Mouse (Mus musculus): ENCODE data around the gene Olfr1065. TPM values are rescaled to one million over a fixed set of nuclear protein-coding genes. Genes with fewer than 3 reads are reported as not detected.
"Not testable (repeated sequence)": the region's sequence is repeated elsewhere in the genome, so short reads cannot be mapped to it uniquely, and the experiment has no call there.

The Olfr1065 gene
- not detected in 2 replicates for polyA plus RNA-seq (2012; rRNA removed)

DNA sequence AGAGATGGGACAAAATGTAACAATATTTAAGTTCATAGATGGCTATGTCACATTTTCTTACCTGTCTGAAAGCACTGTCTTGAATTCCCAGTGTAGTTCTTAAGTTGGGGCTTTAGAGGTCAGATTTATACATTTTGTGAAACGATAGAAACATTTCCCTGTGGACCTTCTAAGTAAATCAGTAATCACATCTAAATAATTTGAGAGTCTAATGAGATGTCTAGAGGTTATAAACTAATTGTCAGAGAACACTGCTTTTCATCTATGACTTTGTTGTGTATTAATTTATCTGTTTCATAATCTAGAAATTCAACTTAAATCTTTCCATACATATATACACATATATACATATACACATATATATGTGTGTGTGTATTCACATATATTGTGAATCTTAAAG lies at the start of gene Olfr1065:
Olfr1065 (minus strand) TSS at position 101 of the 400 bp plus-strand sequence.
- 86% methylated on average over 1 of the region's 1 CpGs for WGBS
- not testable (repeated sequence) for H3K27ac ChIP-seq (ENCODE audit: insufficient read depth, low read length); H3K4me1 ChIP-seq (ENCODE audit: control insufficient read depth, insufficient read depth, low read length); DNase-seq; H3K4me3 ChIP-seq (replicated peaks; ENCODE audit: insufficient read depth, low read depth, low read length); H3K27me3 ChIP-seq (ENCODE audit: control insufficient read depth, insufficient read depth, low read length)

DNA sequence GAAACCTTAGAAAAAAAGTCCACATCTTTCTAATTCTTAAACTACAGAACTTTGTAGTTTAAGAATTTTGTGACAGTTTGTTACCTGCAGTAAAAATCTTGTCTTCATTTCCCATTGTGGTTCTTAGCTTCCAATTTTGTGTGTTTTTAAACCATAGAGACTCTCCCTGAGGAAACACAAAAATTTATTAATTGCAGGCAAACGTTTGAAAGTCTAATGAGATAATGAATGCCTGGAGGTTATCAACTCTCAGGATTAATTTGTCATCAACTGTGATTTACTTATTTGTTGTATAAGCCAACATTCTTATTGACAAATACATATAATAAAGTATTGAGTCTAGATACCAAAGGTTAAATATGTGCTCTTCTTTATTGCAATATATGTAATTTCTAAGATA lies 36.9 kb upstream of the Olfr1065 start, which contains the start of gene Olfr228:
Olfr228 (minus strand) TSS at position 101 of the 400 bp plus-strand sequence.
- WGBS: 43% methylated on average over 1 of the region's 1 CpGs
- no peaks in the 10 kb centered on the region for H3K27me3 ChIP-seq (ENCODE audit: control insufficient read depth, insufficient read depth, low read length)
- no peak for DNase-seq
- H3K4me1 ChIP-seq (ENCODE audit: control insufficient read depth, insufficient read depth, low read length): no peaks in the 10 kb centered on the region
- H3K4me3 ChIP-seq (replicated peaks; ENCODE audit: insufficient read depth, low read depth, low read length): no peak within 1 kb of the TSS
- TF ChIP-seq CTCF (IDR thresholded peaks at IDR 0.05; ENCODE audit: borderline replicate concordance, insufficient read depth, low read depth, low read length) (no peak), POLR2A (IDR thresholded peaks at IDR 0.05; ENCODE audit: borderline replicate concordance, insufficient read depth, low read length) (no peak)
- H3K27ac ChIP-seq (ENCODE audit: insufficient read depth, low read length): no peak within 1 kb of the TSS

DNA sequence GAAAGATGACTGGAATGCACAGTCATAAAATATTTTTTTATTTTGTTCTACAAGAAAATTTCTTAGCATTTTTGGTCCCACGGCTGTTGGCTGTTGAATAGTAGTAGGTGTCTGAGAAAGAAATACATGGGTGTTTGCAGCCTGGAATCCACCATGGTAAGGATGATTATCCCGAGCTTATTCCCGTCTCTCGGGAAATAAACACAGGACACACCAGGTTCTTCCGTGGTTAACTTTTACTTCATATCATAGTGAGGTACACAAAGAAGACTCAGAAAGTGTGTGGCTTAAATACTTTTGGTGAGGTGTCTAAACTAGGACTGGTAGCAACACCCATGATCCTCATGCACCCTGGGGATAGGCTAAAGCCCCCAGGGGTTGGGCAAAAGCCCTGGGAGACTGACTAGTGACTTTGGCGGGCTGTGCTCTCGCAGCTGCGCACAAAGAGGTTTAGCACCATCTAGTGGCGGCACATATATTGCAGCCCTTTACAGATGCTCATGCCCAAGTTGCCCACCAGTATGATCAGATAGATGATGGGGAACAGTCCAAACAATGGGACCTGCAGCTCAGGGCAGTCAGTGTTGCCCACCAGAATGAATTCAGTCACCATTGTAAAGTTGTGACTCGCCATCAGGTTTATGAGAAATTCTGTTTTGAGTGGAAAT lies 14.2 kb upstream of the Olfr1065 start:
- 28% methylated on average over 10 of the region's 10 CpGs for whole genome bisulfite sequencing
- no peaks in the 10 kb centered on the region for H3K27me3 ChIP-seq (ENCODE audit: control insufficient read depth, insufficient read depth, low read length)

GRCm38 (mm10) chr2:86460434-86460833 lies 10.0 kb upstream of the Olfr1065 start:
- no peaks in the 10 kb centered on the region for H3K4me1 ChIP-seq (ENCODE audit: control insufficient read depth, insufficient read depth, low read length)
- 80% methylated on average over 1 of the region's 1 CpGs for WGBS

More for the DNA sequence above, 14.2 kb upstream of the Olfr1065 start:
- peak; percentile 8 to 38 for DNase-seq
- H3K4me1 ChIP-seq (ENCODE audit: control insufficient read depth, insufficient read depth, low read length): no peaks in the 10 kb centered on the region
- H3K4me3 ChIP-seq (replicated peaks; ENCODE audit: insufficient read depth, low read depth, low read length): no peak overlapping the region
- H3K27ac ChIP-seq (ENCODE audit: insufficient read depth, low read length): no peak overlapping the region
- TF ChIP-seq POLR2A (IDR thresholded peaks at IDR 0.05; ENCODE audit: borderline replicate concordance, insufficient read depth, low read length): no peak
- TF ChIP-seq CTCF (IDR thresholded peaks at IDR 0.05; ENCODE audit: borderline replicate concordance, insufficient read depth, low read depth, low read length): peak; percentile 53; the same call in 1 of the 2 replicates

GRCm38 (mm10) chr2:86456169-86456568 lies 5.8 kb upstream of the Olfr1065 start, which contains the start of gene Olfr1066:
Gene Olfr1066 (minus strand): TSS chr2:86456269.
- Histone ChIP-seq H3K27me3 (ENCODE audit: control insufficient read depth, insufficient read depth, low read length) (no peaks in the 10 kb centered on the region), H3K4me1 (ENCODE audit: control insufficient read depth, insufficient read depth, low read length) (no peaks in the 10 kb centered on the region), H3K4me3 (replicated peaks; ENCODE audit: insufficient read depth, low read depth, low read length) (no peak within 1 kb of the TSS), H3K27ac (ENCODE audit: insufficient read depth, low read length) (no peak within 1 kb of the TSS)
- WGBS: 98% methylated on average over 1 of the region's 1 CpGs
- no peak for DNase-seq
- no peak for TF ChIP-seq CTCF (IDR thresholded peaks at IDR 0.05; ENCODE audit: borderline replicate concordance, insufficient read depth, low read depth, low read length)
- no peak for TF ChIP-seq POLR2A (IDR thresholded peaks at IDR 0.05; ENCODE audit: borderline replicate concordance, insufficient read depth, low read length)

More at GRCm38 (mm10) chr2:86460434-86460833, 10.0 kb upstream of the Olfr1065 start:
- no peaks in the 10 kb centered on the region for H3K27me3 ChIP-seq (ENCODE audit: control insufficient read depth, insufficient read depth, low read length)
- TF ChIP-seq CTCF (IDR thresholded peaks at IDR 0.05; ENCODE audit: borderline replicate concordance, insufficient read depth, low read depth, low read length) (no peak), POLR2A (IDR thresholded peaks at IDR 0.05; ENCODE audit: borderline replicate concordance, insufficient read depth, low read length) (no peak)
- H3K4me3 ChIP-seq (replicated peaks; ENCODE audit: insufficient read depth, low read depth, low read length): no peak overlapping the region
- no peak overlapping the region for H3K27ac ChIP-seq (ENCODE audit: insufficient read depth, low read length)
- no peak for DNase-seq

DNA sequence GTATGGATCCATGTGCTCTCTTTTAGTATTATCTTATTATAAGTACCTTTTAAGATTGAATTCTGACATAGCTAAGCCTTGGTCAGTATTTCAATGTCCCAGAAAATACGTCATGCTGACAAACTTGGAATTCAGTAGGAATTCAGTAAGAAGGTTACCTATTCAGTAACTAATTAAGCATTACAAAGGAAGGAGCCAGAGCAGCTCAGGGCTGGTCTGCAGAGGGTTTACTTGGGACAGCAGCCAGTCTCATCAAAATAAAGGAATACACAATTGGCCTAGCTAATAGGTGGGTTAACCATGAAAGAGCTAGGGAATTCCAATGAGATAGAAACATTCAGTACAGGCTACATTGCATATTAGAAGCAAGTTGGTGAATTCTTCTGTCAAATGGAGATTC lies 8.3 kb downstream of the Olfr1065 start:
- not testable (repeated sequence) for H3K27ac ChIP-seq (ENCODE audit: insufficient read depth, low read length); H3K27me3 ChIP-seq (ENCODE audit: control insufficient read depth, insufficient read depth, low read length); H3K4me1 ChIP-seq (ENCODE audit: control insufficient read depth, insufficient read depth, low read length); DNase-seq; H3K4me3 ChIP-seq (replicated peaks; ENCODE audit: insufficient read depth, low read depth, low read length)
- 45% methylated on average over 1 of the region's 1 CpGs for WGBS

DNA sequence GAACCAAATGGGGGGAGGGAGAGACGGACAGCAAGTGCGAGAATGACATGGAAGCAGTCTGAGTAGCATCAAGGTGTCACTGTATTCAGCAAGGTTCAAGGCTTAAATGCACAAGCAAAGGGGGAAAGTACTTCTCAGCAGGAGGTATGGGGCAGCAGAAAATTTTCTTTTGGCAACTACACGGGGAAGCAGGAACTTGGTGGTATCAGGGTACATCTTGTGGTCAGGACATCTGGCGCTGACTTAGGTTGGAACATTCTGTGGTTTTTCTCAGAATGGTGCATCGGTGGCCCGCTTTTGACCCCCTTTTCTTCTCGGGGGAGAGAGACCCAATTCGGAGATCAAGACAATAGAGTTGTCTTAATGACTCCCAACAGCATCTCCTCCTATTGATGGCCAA lies 21.9 kb downstream of the Olfr1065 start:
- H3K27ac ChIP-seq (ENCODE audit: insufficient read depth, low read length); H3K27me3 ChIP-seq (ENCODE audit: control insufficient read depth, insufficient read depth, low read length); DNase-seq; H3K4me3 ChIP-seq (replicated peaks; ENCODE audit: insufficient read depth, low read depth, low read length); H3K4me1 ChIP-seq (ENCODE audit: control insufficient read depth, insufficient read depth, low read length): not testable (repeated sequence)
- 89% methylated on average over 8 of the region's 8 CpGs for WGBS

DNA sequence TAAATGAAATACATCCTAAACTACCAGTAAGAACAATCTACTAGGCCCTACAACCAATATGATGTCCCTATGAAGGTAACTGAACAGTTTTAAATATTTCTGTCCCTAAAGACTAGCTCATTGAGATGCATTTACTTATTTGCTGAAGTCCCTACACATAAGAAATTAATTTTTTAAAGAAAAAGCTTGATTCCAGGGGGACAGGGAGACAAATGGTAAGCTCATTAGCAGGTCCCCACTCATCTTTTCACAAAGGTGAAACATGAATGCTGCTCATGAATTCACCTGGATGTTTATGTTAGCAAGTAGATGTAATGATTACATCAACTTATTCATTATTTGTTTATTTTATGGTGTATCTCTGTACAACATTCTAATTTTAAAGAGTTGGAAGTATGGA lies 23.7 kb downstream of the Olfr1065 start, which contains the start of gene Olfr1062:
Olfr1062 (minus strand) TSS at position 101 of the 400 bp plus-strand sequence.
- H3K27ac ChIP-seq (ENCODE audit: insufficient read depth, low read length); H3K4me3 ChIP-seq (replicated peaks; ENCODE audit: insufficient read depth, low read depth, low read length); H3K4me1 ChIP-seq (ENCODE audit: control insufficient read depth, insufficient read depth, low read length); H3K27me3 ChIP-seq (ENCODE audit: control insufficient read depth, insufficient read depth, low read length); DNase-seq: not testable (repeated sequence)
